Mouse (Mus musculus): Measurements from ENCODE around the gene Pcdh9. TPM values are rescaled to one million over a fixed set of nuclear protein-coding genes. Genes with fewer than 3 reads are reported as not detected.

Gene Pcdh9
- polyA plus RNA-seq, 1 experiment: 0.10 TPM

DNA sequence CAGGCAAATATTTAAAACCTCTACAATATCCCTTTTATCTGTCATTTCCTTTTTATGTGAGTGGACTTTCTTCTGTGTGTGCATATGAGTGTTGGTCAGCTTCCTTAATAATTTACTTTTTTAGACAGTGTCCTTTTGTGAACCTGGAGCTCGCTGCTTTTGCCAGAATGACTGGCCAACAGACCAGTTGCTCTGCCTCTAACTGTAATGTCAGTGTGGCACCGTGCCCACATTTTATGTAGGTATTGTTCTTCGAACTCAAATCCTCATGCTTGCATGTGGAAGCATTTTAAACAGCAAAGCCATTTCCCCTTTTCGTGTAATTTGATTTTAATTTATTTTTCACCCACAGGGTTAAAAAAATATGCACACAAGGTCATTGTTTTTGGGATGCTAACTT, 748.4 kb downstream of the Pcdh9 start:
- Histone ChIP-seq H3K4me3 (ENCODE audit: low read depth, low read length) (no peak overlapping the region), H3K36me3 (ENCODE audit: control insufficient read depth, insufficient read depth, low read length) (no peaks in the 10 kb centered on the region), H3K4me1 (ENCODE audit: control insufficient read depth, insufficient read depth, insufficient read length, low read length) (no peaks in the 10 kb centered on the region), H3K27ac (ENCODE audit: insufficient read depth, low read depth, low read length) (no peak overlapping the region), H3K27me3 (ENCODE audit: control insufficient read depth, insufficient read depth, low read length) (no peaks in the 10 kb centered on the region)
- TF ChIP-seq POLR2A (IDR thresholded peaks at IDR 0.05; ENCODE audit: low read depth, low read length): no peak
- TF ChIP-seq CTCF (IDR thresholded peaks at IDR 0.05; ENCODE audit: extremely low read depth, insufficient read length, insufficient replicate concordance, low read depth, low read length): no peak
- WGBS: 74% methylated on average over 4 of the region's 4 CpGs

- TF ChIP-seq POLR2A (IDR thresholded peaks at IDR 0.05; ENCODE audit: low read depth, low read length) (no peak), CTCF (IDR thresholded peaks at IDR 0.05; ENCODE audit: extremely low read depth, insufficient read length, insufficient replicate concordance, low read depth, low read length) (no peak)
- WGBS: 64% methylated on average over 3 of the region's 3 CpGs
- Histone ChIP-seq H3K27me3 (ENCODE audit: control insufficient read depth, insufficient read depth, low read length) (no peaks in the 10 kb centered on the region), H3K4me3 (ENCODE audit: low read depth, low read length) (no peak overlapping the region), H3K27ac (ENCODE audit: insufficient read depth, low read depth, low read length) (no peak overlapping the region), H3K4me1 (ENCODE audit: control insufficient read depth, insufficient read depth, insufficient read length, low read length) (no peaks in the 10 kb centered on the region), H3K36me3 (ENCODE audit: control insufficient read depth, insufficient read depth, low read length) (no peaks in the 10 kb centered on the region)
Observed at GRCm38 (mm10) chr14:93126993-93127392, 763.5 kb downstream of the Pcdh9 start.

DNA sequence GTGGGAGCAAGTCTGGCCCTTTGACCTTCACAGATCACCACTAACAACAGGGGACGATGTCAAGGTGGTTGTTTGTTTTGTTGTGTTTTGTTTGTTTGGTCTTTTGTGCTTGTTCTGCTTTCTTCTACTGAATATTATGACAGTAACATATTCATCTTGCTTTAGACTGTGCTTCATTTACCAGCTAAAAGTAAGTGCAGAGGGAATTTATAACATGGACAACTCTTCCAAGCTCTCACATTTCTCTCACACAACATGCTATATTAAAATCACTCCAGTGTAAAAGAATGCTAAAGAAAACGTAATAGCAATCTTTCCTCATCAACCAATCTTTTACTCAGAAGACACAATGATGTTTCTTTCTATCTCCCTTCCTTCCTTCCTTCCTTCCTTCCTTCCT, 787.7 kb downstream of the Pcdh9 start:
- no peak overlapping the region for H3K4me3 ChIP-seq (ENCODE audit: low read depth, low read length)
- TF ChIP-seq CTCF (IDR thresholded peaks at IDR 0.05; ENCODE audit: extremely low read depth, insufficient read length, insufficient replicate concordance, low read depth, low read length) (no peak), POLR2A (IDR thresholded peaks at IDR 0.05; ENCODE audit: low read depth, low read length) (no peak)
- WGBS: 66% methylated on average over 2 of the region's 2 CpGs

GRCm38 (mm10) chr14:93095081-93095480, 795.4 kb downstream of the Pcdh9 start:
- Histone ChIP-seq H3K4me1 (ENCODE audit: control insufficient read depth, insufficient read depth, insufficient read length, low read length) (no peaks in the 10 kb centered on the region), H3K27me3 (ENCODE audit: control insufficient read depth, insufficient read depth, low read length) (no peaks in the 10 kb centered on the region), H3K4me3 (ENCODE audit: low read depth, low read length) (no peak overlapping the region), H3K36me3 (ENCODE audit: control insufficient read depth, insufficient read depth, low read length) (no peaks in the 10 kb centered on the region), H3K27ac (ENCODE audit: insufficient read depth, low read depth, low read length) (no peak overlapping the region)
- 62% methylated on average over 2 of the region's 2 CpGs for WGBS
- no peak for TF ChIP-seq POLR2A (IDR thresholded peaks at IDR 0.05; ENCODE audit: low read depth, low read length)
- no peak for TF ChIP-seq CTCF (IDR thresholded peaks at IDR 0.05; ENCODE audit: extremely low read depth, insufficient read length, insufficient replicate concordance, low read depth, low read length)

More for the DNA sequence above, 787.7 kb downstream of the Pcdh9 start:
- no peaks in the 10 kb centered on the region for H3K36me3 ChIP-seq (ENCODE audit: control insufficient read depth, insufficient read depth, low read length)
- H3K27me3 ChIP-seq (ENCODE audit: control insufficient read depth, insufficient read depth, low read length): no peaks in the 10 kb centered on the region
- no peak overlapping the region for H3K27ac ChIP-seq (ENCODE audit: insufficient read depth, low read depth, low read length)
- H3K4me1 ChIP-seq (ENCODE audit: control insufficient read depth, insufficient read depth, insufficient read length, low read length): no peaks in the 10 kb centered on the region

DNA sequence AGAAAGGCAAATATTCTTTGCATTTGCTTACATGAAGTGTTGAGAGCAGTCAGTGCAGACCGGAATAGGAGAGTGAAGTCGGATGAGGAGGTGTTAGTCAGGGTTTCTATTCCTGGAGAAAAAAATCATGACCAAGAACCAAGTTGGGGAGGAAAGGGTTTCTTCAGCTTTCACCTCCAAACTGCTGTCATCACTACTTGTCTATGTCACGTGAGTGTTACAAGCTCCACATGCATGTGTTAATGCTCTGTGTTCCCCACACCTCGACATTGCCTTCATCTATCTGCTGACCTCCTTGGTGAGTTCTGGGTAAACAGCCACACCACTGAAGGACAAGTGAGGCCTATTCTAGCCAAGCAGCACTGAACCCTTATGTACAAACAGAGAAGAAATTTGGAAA, 797.7 kb downstream of the Pcdh9 start:
- Histone ChIP-seq H3K27ac (ENCODE audit: insufficient read depth, low read depth, low read length) (no peak overlapping the region), H3K36me3 (ENCODE audit: control insufficient read depth, insufficient read depth, low read length) (no peaks in the 10 kb centered on the region), H3K4me1 (ENCODE audit: control insufficient read depth, insufficient read depth, insufficient read length, low read length) (no peaks in the 10 kb centered on the region), H3K27me3 (ENCODE audit: control insufficient read depth, insufficient read depth, low read length) (no peaks in the 10 kb centered on the region), H3K4me3 (ENCODE audit: low read depth, low read length) (no peak overlapping the region)
- WGBS: 74% methylated on average over 4 of the region's 4 CpGs
- TF ChIP-seq POLR2A (IDR thresholded peaks at IDR 0.05; ENCODE audit: low read depth, low read length) (no peak), CTCF (IDR thresholded peaks at IDR 0.05; ENCODE audit: extremely low read depth, insufficient read length, insufficient replicate concordance, low read depth, low read length) (no peak)

DNA sequence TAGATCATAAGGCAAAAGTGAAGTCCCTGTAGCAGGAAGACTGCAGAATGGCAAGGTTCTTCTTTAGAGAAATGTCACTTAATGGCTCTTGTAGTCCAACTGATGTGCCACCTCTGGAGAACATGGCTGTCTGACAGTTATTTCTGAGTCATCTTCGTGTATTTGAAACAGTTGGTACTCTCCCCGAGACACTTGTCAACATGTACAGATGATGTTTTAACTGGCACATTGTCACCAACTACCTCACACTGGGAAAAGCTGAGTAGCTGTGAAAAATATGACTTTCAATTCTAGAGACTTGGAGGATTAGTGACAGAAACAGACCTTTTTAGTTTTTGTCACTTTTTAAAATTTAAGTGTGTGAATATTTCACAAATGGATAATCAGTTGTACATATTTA, 804.8 kb downstream of the Pcdh9 start:
- no peaks in the 10 kb centered on the region for H3K36me3 ChIP-seq (ENCODE audit: control insufficient read depth, insufficient read depth, low read length)
- no peaks in the 10 kb centered on the region for H3K4me1 ChIP-seq (ENCODE audit: control insufficient read depth, insufficient read depth, insufficient read length, low read length)
- H3K27me3 ChIP-seq (ENCODE audit: control insufficient read depth, insufficient read depth, low read length): no peaks in the 10 kb centered on the region
- TF ChIP-seq CTCF (IDR thresholded peaks at IDR 0.05; ENCODE audit: extremely low read depth, insufficient read length, insufficient replicate concordance, low read depth, low read length) (no peak), POLR2A (IDR thresholded peaks at IDR 0.05; ENCODE audit: low read depth, low read length) (no peak)
- WGBS: 82% methylated on average over 2 of the region's 2 CpGs
- H3K4me3 ChIP-seq (ENCODE audit: low read depth, low read length): no peak overlapping the region
- H3K27ac ChIP-seq (ENCODE audit: insufficient read depth, low read depth, low read length): no peak overlapping the region

- H3K4me3 ChIP-seq (ENCODE audit: low read depth, low read length): no peak overlapping the region
- WGBS: 48% methylated on average over 2 of the region's 2 CpGs
- no peak overlapping the region for H3K27ac ChIP-seq (ENCODE audit: insufficient read depth, low read depth, low read length)
- no peaks in the 10 kb centered on the region for H3K36me3 ChIP-seq (ENCODE audit: control insufficient read depth, insufficient read depth, low read length)
- no peaks in the 10 kb centered on the region for H3K4me1 ChIP-seq (ENCODE audit: control insufficient read depth, insufficient read depth, insufficient read length, low read length)
- H3K27me3 ChIP-seq (ENCODE audit: control insufficient read depth, insufficient read depth, low read length): no peaks in the 10 kb centered on the region
- TF ChIP-seq CTCF (IDR thresholded peaks at IDR 0.05; ENCODE audit: extremely low read depth, insufficient read length, insufficient replicate concordance, low read depth, low read length) (no peak), POLR2A (IDR thresholded peaks at IDR 0.05; ENCODE audit: low read depth, low read length) (no peak)
Observed at GRCm38 (mm10) chr14:93083140-93083539, 807.3 kb downstream of the Pcdh9 start.

- Histone ChIP-seq H3K27ac (ENCODE audit: insufficient read depth, low read depth, low read length) (no peak overlapping the region), H3K4me1 (ENCODE audit: control insufficient read depth, insufficient read depth, insufficient read length, low read length) (no peaks in the 10 kb centered on the region), H3K36me3 (ENCODE audit: control insufficient read depth, insufficient read depth, low read length) (no peaks in the 10 kb centered on the region), H3K27me3 (ENCODE audit: control insufficient read depth, insufficient read depth, low read length) (no peaks in the 10 kb centered on the region), H3K4me3 (ENCODE audit: low read depth, low read length) (no peak overlapping the region)
- TF ChIP-seq CTCF (IDR thresholded peaks at IDR 0.05; ENCODE audit: extremely low read depth, insufficient read length, insufficient replicate concordance, low read depth, low read length) (no peak), POLR2A (IDR thresholded peaks at IDR 0.05; ENCODE audit: low read depth, low read length) (no peak)
- 20% methylated on average over 2 of the region's 2 CpGs for WGBS
Observed at GRCm38 (mm10) chr14:93080910-93081309, 809.6 kb downstream of the Pcdh9 start.

Measured in small intestine, adult 2 months (tissue).